Mouse (Mus musculus): ENCODE results near the gene Cdk17. TPM values are rescaled to one million over a fixed set of nuclear protein-coding genes. Genes with fewer than 3 reads are reported as not detected.

The Cdk17 gene
- 100 to 1,000 TPM; 176 to 210 TPM for total RNA-seq (2021)

DNA sequence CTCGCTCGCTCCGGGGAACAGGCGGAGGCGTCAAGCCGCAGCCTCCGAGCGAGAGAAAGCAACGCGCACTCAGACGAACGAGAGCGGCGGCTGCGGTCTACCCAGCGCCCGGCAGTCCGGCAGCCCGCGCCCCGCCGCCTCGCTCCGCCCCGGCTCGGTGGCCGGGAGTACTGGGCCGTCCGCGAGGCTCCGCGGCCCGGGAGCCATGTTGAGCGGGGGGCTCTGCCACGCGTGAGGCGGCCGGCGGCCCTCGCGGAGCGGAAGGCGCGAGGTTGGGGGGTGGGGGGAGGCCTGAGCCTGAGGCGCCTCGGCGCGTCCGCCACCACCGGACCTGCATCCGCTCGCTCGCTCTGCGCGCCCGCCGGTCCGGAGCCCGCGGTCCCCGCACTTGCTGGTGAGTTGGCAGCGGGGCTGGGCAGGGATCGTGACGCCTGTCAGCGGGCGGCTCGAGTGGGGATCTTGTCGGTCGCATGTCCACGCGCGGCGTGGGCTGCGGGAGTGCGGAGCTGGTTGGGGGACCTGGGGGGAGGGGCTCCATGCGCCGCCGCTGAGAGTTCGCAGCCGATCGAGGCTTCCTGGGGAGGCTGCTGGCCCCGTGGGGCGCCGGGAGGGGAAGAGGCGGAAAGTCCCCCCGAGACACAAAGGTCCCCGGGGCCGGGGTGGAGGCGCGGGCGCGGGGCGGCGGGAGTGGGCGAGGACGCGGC lies at the start of gene Cdk17:
Gene Cdk17 (plus strand): TSS at position 69 of the 704 bp plus-strand sequence.
- peak; percentile 49 to 69 for DNase-seq (ENCODE audit: extremely low spot score in 1 of 2, low spot score in 1 of 2)

DNA sequence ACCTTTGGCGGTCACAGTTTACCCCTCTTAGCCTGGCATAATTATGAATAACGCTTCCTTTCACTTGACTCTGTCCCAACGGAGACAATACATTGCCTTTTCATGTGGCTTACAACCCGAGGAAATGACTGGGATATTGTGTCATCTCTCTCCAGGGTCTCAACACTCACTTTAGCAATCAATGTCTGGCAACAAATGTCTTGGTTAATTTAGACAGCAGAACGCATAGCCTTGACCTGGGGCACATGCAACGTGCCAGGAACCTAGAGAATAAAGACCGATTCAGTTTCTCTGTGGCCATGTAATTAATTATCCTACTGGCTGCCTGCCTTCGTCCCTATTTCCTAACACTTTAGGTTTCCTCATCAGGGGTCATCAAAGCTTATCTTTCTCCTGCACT lies 49.3 kb upstream of the Cdk17 start:
- no peak for DNase-seq (ENCODE audit: extremely low spot score in 1 of 2, low spot score in 1 of 2)

DNA sequence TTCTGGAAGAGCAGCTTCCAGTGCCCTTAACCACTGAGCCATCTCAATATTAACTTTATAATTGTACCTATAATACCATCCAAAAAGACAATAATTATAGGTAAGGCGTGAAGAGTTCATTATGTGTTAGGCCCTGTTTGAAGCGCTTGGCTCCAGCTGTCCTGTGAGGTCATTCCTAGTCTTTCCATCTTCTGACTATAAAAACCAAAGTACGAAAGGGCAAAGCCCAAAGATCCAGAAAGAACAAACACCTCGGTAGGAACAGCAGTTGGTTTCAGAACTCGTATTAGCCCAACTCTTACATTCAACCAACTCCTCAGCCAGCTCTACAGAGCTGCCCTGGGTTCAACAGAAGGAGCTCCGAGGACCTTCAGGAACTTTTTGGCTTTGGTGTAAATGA lies 48.7 kb upstream of the Cdk17 start:
- no peak for DNase-seq (ENCODE audit: extremely low spot score in 1 of 2, low spot score in 1 of 2)

DNA sequence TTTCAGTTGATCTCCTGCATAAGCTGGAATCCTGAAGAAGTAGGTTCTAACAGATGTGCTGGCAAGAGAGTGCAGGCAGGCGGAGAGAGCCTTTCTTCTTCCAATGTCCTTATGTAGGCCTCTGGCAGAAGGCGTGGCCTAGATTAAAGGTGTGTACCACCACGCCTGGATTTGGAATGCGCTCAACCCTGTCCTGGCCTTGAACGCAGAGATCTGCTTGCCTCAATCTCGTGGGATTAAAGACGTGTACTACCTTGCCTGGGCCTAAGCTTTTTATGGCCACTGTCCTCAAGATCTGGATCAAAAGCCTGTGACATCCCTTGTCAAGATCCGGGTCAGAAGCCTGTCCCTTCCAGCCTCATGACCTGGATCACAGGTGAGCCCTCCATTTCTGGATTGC lies 46.7 kb upstream of the Cdk17 start:
- no peak for DNase-seq (ENCODE audit: extremely low spot score in 1 of 2, low spot score in 1 of 2)

DNA sequence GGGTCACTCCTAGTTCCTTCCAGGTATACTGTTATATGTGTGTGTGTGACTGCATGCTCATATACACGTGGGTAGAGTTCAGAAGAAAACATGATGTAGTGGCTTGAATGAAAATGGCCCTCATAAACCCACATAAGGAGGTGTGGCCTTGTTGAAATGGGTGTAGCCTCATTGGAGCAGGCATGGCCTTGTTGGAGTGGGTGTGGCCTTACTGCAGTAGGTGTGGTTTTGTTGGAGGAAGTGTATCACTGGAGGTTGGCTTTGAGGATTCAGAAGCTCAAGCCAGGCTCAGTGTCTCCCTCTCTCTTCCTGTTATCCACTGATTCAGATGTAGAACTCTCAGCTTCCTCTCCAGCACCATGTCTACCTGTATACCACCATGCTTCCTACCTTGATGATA lies 45.9 kb upstream of the Cdk17 start:
- no peak for DNase-seq (ENCODE audit: extremely low spot score in 1 of 2, low spot score in 1 of 2)

DNA sequence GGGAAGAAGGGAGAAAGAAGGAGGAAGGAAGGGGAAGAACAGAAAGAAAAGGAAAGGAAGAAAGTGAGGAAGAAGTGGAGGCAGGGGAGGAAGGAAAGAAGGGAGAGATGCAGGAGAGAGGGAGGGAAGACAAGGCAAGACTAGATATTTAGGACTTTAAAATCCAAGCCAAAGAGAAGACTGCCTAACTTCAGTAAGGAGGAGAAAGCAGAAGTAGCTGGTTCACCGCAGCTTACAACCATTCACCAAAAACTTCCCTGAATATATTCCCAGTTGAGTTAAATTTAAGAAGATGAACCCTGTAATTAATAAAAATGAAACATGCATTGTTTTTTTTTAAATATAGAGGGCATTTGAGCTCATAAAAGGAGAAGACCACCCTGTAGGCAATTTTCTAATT lies 44.9 kb upstream of the Cdk17 start:
- DNase-seq (ENCODE audit: extremely low spot score in 1 of 2, low spot score in 1 of 2) = no peak

DNA sequence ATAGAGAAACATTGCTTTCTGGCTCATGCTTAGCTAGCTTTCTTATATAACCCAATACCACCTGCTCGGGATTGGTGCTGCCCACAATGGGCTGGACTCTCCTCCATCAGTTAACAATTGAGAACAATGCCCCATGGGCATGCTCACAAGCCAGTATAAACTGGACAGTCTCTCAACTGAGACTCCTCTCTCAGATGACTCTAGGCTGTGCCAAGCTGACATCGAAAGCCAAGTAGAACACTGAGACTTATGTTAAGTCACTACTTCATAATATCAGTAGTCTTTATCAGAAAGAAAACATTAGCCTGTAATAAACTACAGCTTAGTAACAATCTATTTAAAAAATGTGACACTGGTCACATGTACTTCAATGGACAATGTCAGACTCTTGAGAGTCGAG lies 44.0 kb upstream of the Cdk17 start:
- no peak for DNase-seq (ENCODE audit: extremely low spot score in 1 of 2, low spot score in 1 of 2)

DNA sequence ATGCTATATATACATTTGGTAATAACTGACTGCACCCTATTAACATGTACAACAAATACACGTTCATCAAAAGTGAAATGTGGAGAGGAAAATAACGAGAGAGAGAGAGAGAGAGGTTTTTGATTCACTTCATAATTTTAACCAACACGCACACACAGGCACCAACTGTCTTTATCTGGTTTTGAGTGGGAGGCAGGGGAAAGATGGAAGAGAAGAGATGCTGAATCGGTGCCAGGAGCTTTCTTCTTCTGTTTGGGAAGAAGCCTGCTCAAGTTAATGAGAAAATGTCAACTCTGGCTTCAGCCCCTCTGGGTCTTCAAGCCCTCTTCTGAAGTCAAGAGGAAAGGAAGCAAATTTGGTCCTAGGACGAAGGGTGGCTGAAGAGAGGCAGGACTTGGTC lies 40.9 kb upstream of the Cdk17 start:
- peak in 1 of 2 experiments; percentile 32 for DNase-seq (ENCODE audit: extremely low spot score in 1 of 2, low spot score in 1 of 2)

DNA sequence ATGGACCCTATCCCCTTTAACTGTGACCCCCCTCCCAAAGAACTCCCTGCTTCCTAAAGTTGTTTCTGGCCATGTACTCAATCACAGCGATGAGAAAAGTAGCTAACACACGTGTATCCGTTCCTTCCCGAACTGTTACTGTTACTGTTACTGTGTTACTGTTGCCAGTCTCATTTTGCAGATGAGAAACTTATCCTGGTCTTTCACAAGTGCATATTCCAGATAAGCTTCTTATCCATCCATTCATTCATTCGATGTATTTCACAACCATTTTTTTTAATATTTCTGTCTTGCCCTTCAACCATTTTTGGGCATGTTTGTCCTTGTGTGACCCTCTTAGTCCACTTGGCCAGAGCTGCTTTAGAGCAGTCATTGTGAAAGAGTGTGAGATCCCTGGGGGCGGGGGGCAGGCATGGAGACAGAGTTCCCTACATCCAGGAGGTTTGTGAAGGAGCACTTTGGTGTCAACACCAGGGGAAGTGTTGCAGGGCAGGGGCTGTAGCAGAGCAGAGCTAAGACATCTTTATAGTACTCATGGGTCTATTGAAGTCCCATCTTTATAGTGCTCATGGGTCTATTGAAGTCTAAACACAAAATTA lies 39.3 kb upstream of the Cdk17 start:
- no peak for DNase-seq (ENCODE audit: extremely low spot score in 1 of 2, low spot score in 1 of 2)

DNA sequence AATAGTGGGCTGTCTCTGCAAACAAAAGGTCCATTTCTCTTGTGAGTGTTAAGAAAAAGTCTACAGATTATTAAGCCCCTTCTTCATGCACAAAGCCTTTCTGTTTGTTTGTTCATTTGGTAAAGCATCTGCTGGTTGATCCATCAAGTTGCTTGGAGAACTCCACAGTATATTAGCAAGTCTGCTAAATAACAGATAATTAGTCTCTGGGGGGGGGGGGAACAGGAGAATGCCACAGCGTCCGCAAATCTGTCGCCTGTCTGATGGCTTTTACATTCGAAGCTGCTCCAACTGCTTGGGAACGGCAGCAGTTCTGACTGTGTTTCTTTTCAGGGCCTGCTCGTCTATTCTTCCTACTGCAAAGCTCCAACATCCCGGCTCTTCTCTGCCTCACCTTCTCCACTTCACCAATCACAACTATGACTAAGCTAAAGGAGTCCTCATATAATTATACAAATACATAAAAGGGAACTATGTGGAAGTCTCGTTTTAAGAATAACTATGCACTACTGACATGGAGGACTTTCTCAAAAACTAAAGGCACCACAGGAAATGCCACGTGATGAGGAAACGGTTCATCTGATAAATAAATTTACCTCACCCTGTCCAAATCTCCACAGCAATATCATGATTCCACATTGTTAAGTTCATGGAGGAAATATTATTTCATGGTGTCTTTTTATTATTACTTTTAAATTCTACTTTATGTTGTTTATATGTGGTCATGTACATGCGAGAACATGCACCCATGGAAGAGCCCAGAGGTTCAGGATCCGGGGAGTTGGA lies 38.1 kb upstream of the Cdk17 start:
- no peak for DNase-seq (ENCODE audit: extremely low spot score in 1 of 2, low spot score in 1 of 2)

DNA sequence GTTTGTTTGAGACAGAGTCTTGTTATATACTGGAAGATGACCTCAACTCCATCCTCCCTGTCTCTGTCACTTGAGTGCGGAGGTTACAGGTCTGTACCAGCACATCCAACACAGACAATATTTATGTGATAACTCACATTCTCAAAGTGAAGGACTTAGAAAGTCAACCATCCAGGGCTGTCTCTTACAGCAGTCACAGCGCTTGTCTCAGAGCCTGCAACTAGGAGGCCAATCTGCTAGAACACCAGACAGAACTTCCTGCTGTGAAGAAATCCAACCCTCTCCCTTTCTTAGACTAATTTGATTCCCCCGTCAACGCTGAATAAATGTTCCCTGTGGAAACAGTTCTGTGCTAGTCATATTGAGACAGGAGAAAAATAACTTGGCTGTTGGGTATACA lies 37.4 kb upstream of the Cdk17 start:
- DNase-seq (ENCODE audit: extremely low spot score in 1 of 2, low spot score in 1 of 2) = no peak

DNA sequence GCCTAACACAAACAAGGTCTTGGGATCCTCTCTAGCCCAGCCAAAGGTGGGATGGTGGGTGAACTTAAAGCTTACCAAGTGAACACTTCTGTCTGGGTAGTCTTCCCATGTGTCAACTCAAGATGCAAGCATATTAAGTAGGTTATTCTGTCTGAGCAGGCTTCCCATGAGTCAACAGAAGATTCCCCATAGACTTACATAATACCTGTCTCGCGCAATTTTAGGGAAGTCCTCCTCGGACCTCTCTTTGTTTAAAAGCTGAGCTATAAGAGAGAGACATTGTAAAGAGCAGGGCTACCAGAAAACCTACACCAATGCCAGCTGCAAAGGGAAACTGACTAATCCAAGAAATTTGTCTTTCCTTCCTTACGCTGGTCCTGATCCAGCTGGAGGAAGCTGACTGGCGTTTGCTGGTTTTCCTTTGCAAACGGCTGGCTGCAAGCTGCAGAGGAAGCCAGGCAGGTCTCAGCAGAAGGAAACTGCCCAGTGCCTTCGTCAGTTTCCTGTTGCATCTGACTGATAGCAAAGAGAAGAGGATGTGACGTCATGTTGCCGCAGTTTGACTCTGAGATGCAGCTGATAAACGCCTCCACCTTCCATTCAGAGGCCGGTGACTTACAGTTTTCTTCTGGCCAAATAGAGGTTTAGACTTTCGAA lies 36.6 kb upstream of the Cdk17 start:
- DNase-seq (ENCODE audit: extremely low spot score in 1 of 2, low spot score in 1 of 2) = no peak

DNA sequence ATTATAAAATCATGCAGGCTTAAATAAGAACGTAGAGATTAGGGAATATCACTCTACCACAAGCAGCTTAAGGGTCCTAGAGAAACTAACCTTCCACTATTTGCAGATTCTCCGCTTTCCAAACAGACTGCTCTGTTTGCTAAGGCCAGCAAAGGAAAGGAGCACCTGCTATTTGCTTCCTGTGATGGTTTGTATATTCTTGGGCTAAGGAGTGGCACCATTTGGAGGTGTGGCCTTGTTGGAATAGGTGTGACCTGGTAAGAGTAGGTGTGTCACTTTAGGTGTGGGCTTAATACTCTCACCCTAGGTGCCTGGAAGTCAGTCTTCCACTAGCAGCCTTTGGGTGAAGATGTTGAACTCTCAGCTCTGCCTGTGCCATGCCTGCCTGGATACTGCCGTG lies 34.6 kb upstream of the Cdk17 start:
- DNase-seq (ENCODE audit: extremely low spot score in 1 of 2, low spot score in 1 of 2) = no peak

DNA sequence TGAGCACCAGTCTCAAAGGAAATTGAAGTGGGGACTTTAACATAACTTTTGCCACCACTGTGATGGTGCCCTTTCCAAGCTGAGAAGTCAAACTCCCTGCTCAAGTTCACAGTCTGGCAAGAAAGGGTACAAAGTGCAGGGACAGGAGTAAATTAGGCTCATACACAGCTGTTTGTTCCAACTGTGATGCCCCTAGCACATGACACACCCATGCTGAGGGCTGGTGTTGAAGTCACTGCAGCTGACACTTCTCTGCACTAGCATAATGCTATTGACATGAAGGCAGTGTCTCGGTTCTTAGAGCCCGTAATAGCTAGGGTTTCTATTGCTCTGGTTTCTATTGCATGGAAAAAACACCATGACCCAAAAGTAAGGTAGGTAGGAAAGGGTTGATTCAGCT lies 32.1 kb upstream of the Cdk17 start:
- DNase-seq (ENCODE audit: extremely low spot score in 1 of 2, low spot score in 1 of 2) = no peak

DNA sequence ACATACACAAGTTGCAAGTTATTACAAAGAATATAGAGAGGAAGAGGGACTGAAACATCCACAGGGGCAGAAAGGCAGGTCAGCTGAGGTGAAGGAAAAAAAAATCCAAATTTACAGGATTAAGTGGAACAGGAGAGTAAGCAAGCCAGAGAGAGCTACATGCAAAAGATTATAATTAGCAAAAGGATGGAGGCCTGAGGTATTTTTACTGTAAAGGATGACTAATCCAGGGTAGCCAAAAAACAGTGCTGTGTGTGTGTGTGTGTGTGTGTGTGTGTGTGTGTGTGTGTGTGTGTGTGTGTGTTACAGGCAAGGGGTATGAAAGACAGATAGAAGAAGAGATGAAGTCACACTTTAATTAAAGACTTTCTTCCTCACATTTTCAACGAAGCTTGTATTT lies 31.3 kb upstream of the Cdk17 start:
- DNase-seq (ENCODE audit: extremely low spot score in 1 of 2, low spot score in 1 of 2) = no peak

DNA sequence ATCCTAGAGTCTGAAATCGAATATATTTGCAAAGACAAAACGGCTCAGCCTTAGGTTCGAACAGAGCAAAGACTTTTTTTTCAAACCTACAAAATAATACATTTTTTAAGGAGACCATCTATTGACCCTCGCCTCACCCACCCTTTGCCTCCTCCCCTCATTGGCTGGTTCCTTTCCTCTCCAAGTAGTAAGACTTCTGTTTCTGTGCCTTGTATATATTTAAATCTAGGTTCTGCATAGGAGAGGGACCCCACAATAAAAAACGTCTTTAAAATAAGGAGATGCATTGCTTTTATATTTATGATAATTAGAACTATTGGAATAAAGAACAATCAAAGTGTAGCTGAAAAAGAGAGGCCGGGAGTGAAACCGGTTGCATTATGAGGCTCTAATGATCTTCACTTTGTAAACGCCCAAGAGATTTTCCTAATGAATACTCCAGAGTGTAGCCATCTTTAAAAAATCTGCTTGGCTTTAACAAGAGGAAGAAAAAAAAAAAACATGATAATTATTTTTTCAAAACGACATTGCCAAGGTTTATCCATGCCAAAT lies 30.7 kb upstream of the Cdk17 start:
- no peak for DNase-seq (ENCODE audit: extremely low spot score in 1 of 2, low spot score in 1 of 2)

DNA sequence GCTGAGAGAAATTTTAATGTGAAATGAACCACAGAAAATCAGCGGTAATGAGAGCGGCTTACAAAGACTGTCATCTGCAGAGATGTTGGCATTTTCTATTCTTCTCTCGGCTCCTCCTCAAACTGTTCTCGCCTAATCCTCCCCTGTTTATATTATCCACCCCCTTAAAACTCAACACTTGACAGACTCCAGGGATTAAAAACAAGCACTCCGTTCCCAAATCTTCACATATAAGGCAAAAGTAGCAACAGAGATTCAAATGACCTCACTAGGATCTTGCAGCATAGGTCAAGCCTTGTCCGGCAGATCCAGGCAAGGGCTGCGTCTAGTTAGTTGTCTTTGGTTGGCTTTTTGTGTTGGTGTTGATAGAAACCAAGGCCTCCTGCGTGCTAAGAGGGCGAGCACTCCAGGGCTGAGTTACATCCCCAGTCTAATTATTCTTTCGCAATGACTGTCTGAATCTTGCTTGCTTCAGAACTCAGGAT lies 30.2 kb upstream of the Cdk17 start:
- no peak for DNase-seq (ENCODE audit: extremely low spot score in 1 of 2, low spot score in 1 of 2)

DNA sequence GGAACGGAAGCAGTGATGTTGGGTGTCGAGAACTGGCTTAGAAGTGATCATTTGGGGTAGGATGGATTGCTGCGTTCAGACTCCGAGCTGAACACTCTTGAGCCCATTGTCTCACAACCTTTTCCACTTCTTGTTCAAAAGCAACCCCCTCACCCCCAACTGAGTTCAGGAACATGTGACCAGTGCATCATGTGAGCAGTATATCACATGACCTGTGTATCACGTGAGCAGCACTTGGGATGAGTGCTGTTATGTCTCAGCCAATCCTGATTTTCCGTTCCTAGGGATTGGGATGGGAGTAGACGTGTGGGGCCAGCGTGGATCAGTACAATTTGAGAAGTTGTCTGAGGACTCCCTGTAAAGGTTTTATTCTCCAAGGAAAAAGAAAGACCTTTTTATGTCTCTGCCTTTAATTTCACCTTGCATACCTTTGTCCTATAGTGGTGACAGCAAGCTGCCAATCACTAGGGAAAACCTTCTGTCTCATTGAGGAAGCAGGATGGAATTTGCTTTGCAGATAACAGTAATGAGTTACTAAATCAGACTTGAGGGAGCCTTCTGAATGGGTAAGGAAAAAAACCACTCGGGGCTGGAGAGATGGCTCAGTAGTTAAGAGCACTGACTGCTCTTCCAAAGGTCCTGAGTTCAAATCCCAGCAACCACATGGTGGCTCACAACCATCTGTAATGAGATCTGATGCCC lies 28.7 kb upstream of the Cdk17 start:
- DNase-seq (ENCODE audit: extremely low spot score in 1 of 2, low spot score in 1 of 2) = no peak

DNA sequence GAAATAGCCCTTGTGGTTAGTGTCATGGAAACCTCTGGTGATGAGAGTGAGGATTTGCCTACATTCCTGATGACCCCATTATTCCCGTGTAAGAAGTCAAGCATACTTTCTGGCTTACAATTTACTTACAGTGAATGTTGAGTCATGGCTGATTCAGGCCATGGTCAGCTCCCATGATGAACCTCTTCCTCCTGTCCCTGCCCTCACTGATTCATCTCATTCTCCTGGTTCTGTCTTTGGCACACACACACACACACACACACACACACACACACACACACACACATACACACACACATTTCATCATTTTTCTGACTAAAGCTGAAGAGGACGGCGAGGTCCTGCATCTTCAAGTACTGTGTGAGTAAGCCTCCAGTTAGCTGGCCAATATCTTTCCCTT lies 21.9 kb upstream of the Cdk17 start:
- no peak for DNase-seq (ENCODE audit: extremely low spot score in 1 of 2, low spot score in 1 of 2)

DNA sequence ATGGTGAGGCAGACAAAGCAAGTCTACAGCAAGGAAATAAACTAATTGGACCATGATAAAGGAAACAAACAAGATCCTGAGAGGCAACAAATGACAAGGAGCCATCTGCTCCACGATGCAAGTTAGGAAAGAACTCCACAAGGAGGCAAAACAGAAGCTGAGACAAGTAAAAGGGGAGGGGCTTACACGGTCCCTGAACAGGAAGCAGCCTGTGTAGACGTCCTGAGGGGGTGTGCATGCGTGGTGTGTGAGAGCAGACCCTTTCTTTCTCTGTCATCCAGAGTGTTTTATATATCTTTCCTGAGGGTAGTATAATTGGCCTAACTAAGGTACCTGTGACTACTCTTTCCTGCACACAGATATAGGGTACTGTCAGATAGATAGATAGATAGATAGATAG lies 19.9 kb upstream of the Cdk17 start:
- no peak for DNase-seq (ENCODE audit: extremely low spot score in 1 of 2, low spot score in 1 of 2)
